Mouse (Mus musculus): ENCODE measurements around the gene B4galt7.

DNA sequence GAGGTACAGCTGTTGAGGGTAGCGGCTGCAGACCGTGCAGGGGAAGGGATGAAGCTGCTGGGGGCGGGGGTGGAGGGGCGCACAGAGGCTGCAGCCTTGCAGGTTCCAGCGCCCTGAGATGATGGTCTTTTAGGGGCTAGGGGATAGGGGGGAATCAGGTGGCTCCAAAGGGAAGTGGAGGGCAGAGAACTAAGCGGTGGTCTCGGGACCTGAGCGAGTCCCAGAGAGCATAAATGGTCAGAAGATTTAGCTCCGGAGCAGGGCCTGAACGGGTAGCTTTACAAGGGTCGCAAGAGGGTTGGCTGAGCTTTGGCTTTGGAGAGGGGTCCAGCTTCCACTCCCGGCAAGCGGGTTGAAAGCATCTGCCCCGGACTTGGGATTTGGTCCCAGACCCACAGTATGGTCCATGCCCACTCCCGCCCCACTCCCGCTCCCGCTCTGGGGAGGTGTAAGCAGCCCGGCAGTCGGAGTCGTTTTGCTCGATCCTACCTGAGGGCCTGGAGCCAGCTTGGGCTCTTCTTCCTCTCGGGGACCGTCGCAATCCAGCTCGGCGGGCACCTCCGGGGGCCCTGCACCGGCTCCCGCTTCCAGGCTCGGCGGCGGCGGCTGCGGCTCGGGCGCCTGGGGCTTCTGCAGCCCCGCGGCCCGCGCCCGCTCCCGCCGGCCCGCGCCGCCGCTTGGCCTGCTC is 29.3 kb upstream of the B4galt7 start:
- TF ChIP-seq CTCF (IDR thresholded peaks at IDR 0.05; ENCODE audit: borderline replicate concordance, control insufficient read depth, extremely low read depth, insufficient read depth, low read length, poor library complexity) (no peak), POLR2A (IDR thresholded peaks at IDR 0.05; ENCODE audit: control insufficient read depth, extremely low read depth, insufficient read depth, low read length, poor library complexity) (no peak)
